Mouse (Mus musculus): ENCODE measurements around the gene Kyat1. TPM values are rescaled to one million over a fixed set of nuclear protein-coding genes. Genes with fewer than 3 reads are reported as not detected.

Kyat1 gene
- total and polyA plus RNA-seq, 2 experiments from 2014 or later = 14.7 to 22.6 TPM

- no peaks in the 10 kb centered on the region for H3K27me3 ChIP-seq (ENCODE audit: insufficient read depth, low read length)
Measured at GRCm38 (mm10) chr2:30203439-30203838, 2.2 kb downstream of the Kyat1 start.

GRCm38 (mm10) chr2:30200388-30200925 lies 5.2 kb downstream of the Kyat1 start:
- no peaks in the 10 kb centered on the region for H3K36me3 ChIP-seq (ENCODE audit: insufficient read depth)
- 81% methylated on average over 5 of the region's 5 CpGs for WGBS
- H3K4me2 ChIP-seq (ENCODE audit: low read depth) = no peak overlapping the region
- no peaks in the 10 kb centered on the region for H3K27me3 ChIP-seq (ENCODE audit: insufficient read depth, low read length)
- no peak overlapping the region for H3K9ac ChIP-seq
- H3K4me3 ChIP-seq (ENCODE audit: low read depth, low read length) = no peak overlapping the region
- no peak for TF ChIP-seq CTCF (IDR thresholded peaks at IDR 0.05; ENCODE audit: low read depth)
- DNase-seq = no peak
- ATAC-seq = no peak
- H3K27ac ChIP-seq (ENCODE audit: low read depth, low read length) = no peak overlapping the region
- H3K4me1 ChIP-seq (ENCODE audit: insufficient read depth) = peaks cover 4% of the 10 kb centered on the region; the same call in 1 of the 2 replicates
- H3K9me3 ChIP-seq (ENCODE audit: low read length) = no peaks in the 10 kb centered on the region

More at GRCm38 (mm10) chr2:30203439-30203838, 2.2 kb downstream of the Kyat1 start:
- no peak overlapping the region for H3K4me2 ChIP-seq (ENCODE audit: low read depth)
- H3K9me3 ChIP-seq (ENCODE audit: low read length) = no peaks in the 10 kb centered on the region
- H3K4me3 ChIP-seq (ENCODE audit: low read depth, low read length) = no peak overlapping the region
- ATAC-seq (no peak), DNase-seq (peak; percentile 10)
- no peak overlapping the region for H3K9ac ChIP-seq
- TF ChIP-seq CTCF (IDR thresholded peaks at IDR 0.05; ENCODE audit: low read depth) = peak; percentile 53
- H3K27ac ChIP-seq (ENCODE audit: low read depth, low read length) = no peak overlapping the region
- WGBS = 80% methylated on average over 7 of the region's 7 CpGs
- no peaks in the 10 kb centered on the region for H3K36me3 ChIP-seq (ENCODE audit: insufficient read depth)
- H3K4me1 ChIP-seq (ENCODE audit: insufficient read depth) = peaks cover 8% of the 10 kb centered on the region; the same call in 1 of the 2 replicates

- WGBS = 83% methylated on average over 1 of the region's 1 CpGs
- TF ChIP-seq CTCF (IDR thresholded peaks at IDR 0.05; ENCODE audit: low read depth) = no peak
- Histone ChIP-seq H3K36me3 (ENCODE audit: insufficient read depth) (no peaks in the 10 kb centered on the region), H3K27ac (ENCODE audit: low read depth, low read length) (no peak overlapping the region), H3K4me3 (ENCODE audit: low read depth, low read length) (no peak overlapping the region), H3K4me2 (ENCODE audit: low read depth) (no peak overlapping the region), H3K27me3 (ENCODE audit: insufficient read depth, low read length) (no peaks in the 10 kb centered on the region), H3K9me3 (ENCODE audit: low read length) (no peaks in the 10 kb centered on the region), H3K4me1 (ENCODE audit: insufficient read depth) (peaks cover 4% of the 10 kb centered on the region; the same call in 1 of the 2 replicates), H3K9ac (no peak overlapping the region)
- DNase-seq (no peak), ATAC-seq (no peak)
Measured at GRCm38 (mm10) chr2:30199984-30200383, 5.7 kb downstream of the Kyat1 start.

- H3K4me2 ChIP-seq (ENCODE audit: low read depth) = no peak overlapping the region
- no peaks in the 10 kb centered on the region for H3K27me3 ChIP-seq (ENCODE audit: insufficient read depth, low read length)
- TF ChIP-seq CTCF (IDR thresholded peaks at IDR 0.05; ENCODE audit: low read depth) = no peak
- H3K36me3 ChIP-seq (ENCODE audit: insufficient read depth) = no peaks in the 10 kb centered on the region
- DNase-seq (no peak), ATAC-seq (no peak)
- H3K4me1 ChIP-seq (ENCODE audit: insufficient read depth) = no peaks in the 10 kb centered on the region
- no peak overlapping the region for H3K9ac ChIP-seq
- no peaks in the 10 kb centered on the region for H3K9me3 ChIP-seq (ENCODE audit: low read length)
- WGBS = 73% methylated on average over 4 of the region's 4 CpGs
- no peak overlapping the region for H3K27ac ChIP-seq (ENCODE audit: low read depth, low read length)
- H3K4me3 ChIP-seq (ENCODE audit: low read depth, low read length) = no peak overlapping the region
Measured at GRCm38 (mm10) chr2:30198021-30198420, 7.6 kb downstream of the Kyat1 start.

GRCm38 (mm10) chr2:30194656-30195055 lies 11.0 kb downstream of the Kyat1 start:
- H3K9ac ChIP-seq = no peak overlapping the region
- no peak overlapping the region for H3K4me3 ChIP-seq (ENCODE audit: low read depth, low read length)
- H3K4me1 ChIP-seq (ENCODE audit: insufficient read depth) = no peaks in the 10 kb centered on the region
- WGBS = 48% methylated on average over 3 of the region's 3 CpGs
- no peaks in the 10 kb centered on the region for H3K27me3 ChIP-seq (ENCODE audit: insufficient read depth, low read length)
- H3K4me2 ChIP-seq (ENCODE audit: low read depth) = no peak overlapping the region
- DNase-seq (peak; percentile 10), ATAC-seq (peak; percentile 38)
- no peaks in the 10 kb centered on the region for H3K36me3 ChIP-seq (ENCODE audit: insufficient read depth)
- TF ChIP-seq CTCF (IDR thresholded peaks at IDR 0.05; ENCODE audit: low read depth) = no peak
- no peaks in the 10 kb centered on the region for H3K9me3 ChIP-seq (ENCODE audit: low read length)
- no peak overlapping the region for H3K27ac ChIP-seq (ENCODE audit: low read depth, low read length)

- no peak overlapping the region for H3K9ac ChIP-seq
- no peak overlapping the region for H3K4me2 ChIP-seq (ENCODE audit: low read depth)
- H3K4me1 ChIP-seq (ENCODE audit: insufficient read depth) = no peaks in the 10 kb centered on the region
- no peak overlapping the region for H3K27ac ChIP-seq (ENCODE audit: low read depth, low read length)
- DNase-seq (no peak), ATAC-seq (no peak)
- no peak for TF ChIP-seq CTCF (IDR thresholded peaks at IDR 0.05; ENCODE audit: low read depth)
- 86% methylated on average over 12 of the region's 12 CpGs for WGBS
- peaks cover 8% of the 10 kb centered on the region; the same call in 1 of the 2 replicates for H3K36me3 ChIP-seq (ENCODE audit: insufficient read depth)
- no peaks in the 10 kb centered on the region for H3K9me3 ChIP-seq (ENCODE audit: low read length)
- no peak overlapping the region for H3K4me3 ChIP-seq (ENCODE audit: low read depth, low read length)
- H3K27me3 ChIP-seq (ENCODE audit: insufficient read depth, low read length) = no peaks in the 10 kb centered on the region
Measured at GRCm38 (mm10) chr2:30191790-30192580, 13.7 kb downstream of the Kyat1 start.

GRCm38 (mm10) chr2:30185681-30186080 lies 20.0 kb downstream of the Kyat1 start:
- Histone ChIP-seq H3K4me3 (ENCODE audit: low read depth, low read length) (no peak overlapping the region), H3K36me3 (ENCODE audit: insufficient read depth) (peaks cover 17% of the 10 kb centered on the region; the same call in 1 of the 2 replicates), H3K4me1 (ENCODE audit: insufficient read depth) (no peaks in the 10 kb centered on the region), H3K27ac (ENCODE audit: low read depth, low read length) (no peak overlapping the region), H3K9me3 (ENCODE audit: low read length) (no peaks in the 10 kb centered on the region), H3K4me2 (ENCODE audit: low read depth) (no peak overlapping the region), H3K9ac (no peak overlapping the region), H3K27me3 (ENCODE audit: insufficient read depth, low read length) (no peaks in the 10 kb centered on the region)
- no peak for TF ChIP-seq CTCF (IDR thresholded peaks at IDR 0.05; ENCODE audit: low read depth)
- WGBS = 97% methylated on average over 3 of the region's 3 CpGs
- no peak for ATAC-seq
- DNase-seq = no peak

Data from forebrain, postnatal 0 days (tissue).